Mouse (Mus musculus): ENCODE results near the gene Srebf2. TPM values are rescaled to one million over a fixed set of nuclear protein-coding genes. Genes with fewer than 3 reads are reported as not detected.
A peak's percentile ranks its signal among the peaks of the same experiment; 100 is the strongest.
"Not testable (repeated sequence)": the region's sequence is repeated elsewhere in the genome, so short reads cannot be mapped to it uniquely, and the experiment has no call there.

The Srebf2 gene
- total and polyA plus RNA-seq, 3 experiments: 22.4 to 45.3 (median 24.2) TPM

GRCm38 (mm10) chr15:82244115-82244804 lies 97.3 kb downstream of the Srebf2 start, which contains the start of gene Cenpm:
Cenpm (minus strand) TSS chr15:82244748.
- under 1% methylated on average over 65 of the region's 65 CpGs for WGBS
- H3K79me2 ChIP-seq (replicated peaks; ENCODE audit: control insufficient read depth, insufficient read depth, low read length): no peaks in the 10 kb centered on the region
- TF ChIP-seq POLR2A (IDR thresholded peaks at IDR 0.05; ENCODE audit: insufficient read depth, low read depth, low read length): no peak
- no peak for TF ChIP-seq EP300 (IDR thresholded peaks at IDR 0.05; ENCODE audit: insufficient read depth, low read depth, low read length)
- TF ChIP-seq CTCF (IDR thresholded peaks at IDR 0.05): 0 out of 2 replicates have a peak, but pooled peaks have one; percentile 8
- peak within 1 kb of the TSS; percentile 72 for H3K27ac ChIP-seq
- intact Hi-C loops (cut with DNase I): no loop called here
- no peaks in the 10 kb centered on the region for H3K27me3 ChIP-seq (ENCODE audit: control insufficient read depth, insufficient read depth, low read length)
- no peaks in the 10 kb centered on the region for H3K36me3 ChIP-seq (ENCODE audit: control insufficient read depth, insufficient read depth, low read length)
- peak within 1 kb of the TSS; percentile 85 for H3K9ac ChIP-seq (ENCODE audit: low read depth, low read length)
- DNase-seq: peak; percentile 94 to 95
- H3K4me3 ChIP-seq: peak within 1 kb of the TSS; percentile 71
- H3K4me1 ChIP-seq (ENCODE audit: control insufficient read depth, insufficient read depth, low read length): 0 out of 2 replicates have a peak, but pooled peaks cover 2% of the 10 kb centered on the region

- H3K9ac ChIP-seq (ENCODE audit: low read depth, low read length); H3K79me2 ChIP-seq (replicated peaks; ENCODE audit: control insufficient read depth, insufficient read depth, low read length); H3K27ac ChIP-seq; intact Hi-C loops (cut with DNase I); H3K27me3 ChIP-seq (ENCODE audit: control insufficient read depth, insufficient read depth, low read length); H3K4me1 ChIP-seq (ENCODE audit: control insufficient read depth, insufficient read depth, low read length); H3K36me3 ChIP-seq (ENCODE audit: control insufficient read depth, insufficient read depth, low read length); DNase-seq: not testable (repeated sequence)
- 23% methylated on average over 9 of the region's 9 CpGs for WGBS
- H3K4me3 ChIP-seq: peak overlapping the region; percentile 71
Observed at GRCm38 (mm10) chr15:82244805-82245161, 97.8 kb downstream of the Srebf2 start.

DNA sequence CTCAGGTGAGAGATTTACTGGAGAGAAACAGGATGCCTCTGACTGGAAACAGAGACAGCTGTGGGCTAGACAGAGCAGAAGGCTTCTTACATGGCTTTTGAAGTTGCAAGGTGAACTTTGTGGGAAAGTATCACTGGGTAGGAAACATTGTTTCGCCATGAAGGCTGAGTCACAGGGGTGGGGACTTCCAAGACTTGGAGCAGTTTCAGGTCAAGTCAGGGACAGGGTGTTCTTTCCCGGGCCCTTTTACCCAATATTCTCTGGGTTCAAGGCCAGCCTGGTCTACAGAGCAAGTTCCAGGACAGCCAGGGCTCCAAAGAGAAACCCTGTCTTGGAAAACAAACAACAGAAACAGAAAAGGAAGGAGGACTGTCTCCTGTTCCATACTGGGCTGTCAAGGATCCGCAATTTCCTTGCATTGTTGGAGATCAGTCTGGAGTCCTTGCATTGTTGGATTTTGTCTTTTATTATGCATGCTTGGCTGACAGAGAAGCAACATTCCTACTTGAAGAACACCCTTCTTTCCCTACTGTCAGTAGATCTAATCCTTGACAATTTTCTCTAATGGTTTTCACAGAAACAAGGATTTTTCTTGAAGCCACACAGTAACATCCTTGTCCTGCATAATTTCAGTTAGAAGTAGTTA lies 100.3 kb downstream of the Srebf2 start:
- H3K4me3 ChIP-seq: no peak overlapping the region
- 0 out of 2 replicates have a peak, but pooled peaks cover 2% of the 10 kb centered on the region for H3K4me1 ChIP-seq (ENCODE audit: control insufficient read depth, insufficient read depth, low read length)
- DNase-seq: no peak
- TF ChIP-seq CTCF (IDR thresholded peaks at IDR 0.05) (no peak), EP300 (IDR thresholded peaks at IDR 0.05; ENCODE audit: insufficient read depth, low read depth, low read length) (no peak), POLR2A (IDR thresholded peaks at IDR 0.05; ENCODE audit: insufficient read depth, low read depth, low read length) (no peak)
- no peaks in the 10 kb centered on the region for H3K27me3 ChIP-seq (ENCODE audit: control insufficient read depth, insufficient read depth, low read length)
- H3K9ac ChIP-seq (ENCODE audit: low read depth, low read length): no peak overlapping the region
- no peaks in the 10 kb centered on the region for H3K36me3 ChIP-seq (ENCODE audit: control insufficient read depth, insufficient read depth, low read length)
- intact Hi-C loops (cut with DNase I): no loop called here
- H3K79me2 ChIP-seq (replicated peaks; ENCODE audit: control insufficient read depth, insufficient read depth, low read length): no peaks in the 10 kb centered on the region
- 37% methylated on average over 3 of the region's 3 CpGs for WGBS
- no peak overlapping the region for H3K27ac ChIP-seq

GRCm38 (mm10) chr15:82251579-82251978 lies 104.6 kb downstream of the Srebf2 start:
- H3K79me2 ChIP-seq (replicated peaks; ENCODE audit: control insufficient read depth, insufficient read depth, low read length): no peaks in the 10 kb centered on the region
- DNase-seq: no peak
- TF ChIP-seq CTCF (IDR thresholded peaks at IDR 0.05) (peak; percentile 48), EP300 (IDR thresholded peaks at IDR 0.05; ENCODE audit: insufficient read depth, low read depth, low read length) (no peak), POLR2A (IDR thresholded peaks at IDR 0.05; ENCODE audit: insufficient read depth, low read depth, low read length) (no peak)
- WGBS: 94% methylated on average over 3 of the region's 3 CpGs
- H3K27me3 ChIP-seq (ENCODE audit: control insufficient read depth, insufficient read depth, low read length): no peaks in the 10 kb centered on the region
- H3K4me3 ChIP-seq: no peak overlapping the region
- intact Hi-C loops (cut with DNase I): no loop called here
- no peaks in the 10 kb centered on the region for H3K4me1 ChIP-seq (ENCODE audit: control insufficient read depth, insufficient read depth, low read length)
- H3K27ac ChIP-seq: no peak overlapping the region
- no peak overlapping the region for H3K9ac ChIP-seq (ENCODE audit: low read depth, low read length)
- H3K36me3 ChIP-seq (ENCODE audit: control insufficient read depth, insufficient read depth, low read length): no peaks in the 10 kb centered on the region

DNA sequence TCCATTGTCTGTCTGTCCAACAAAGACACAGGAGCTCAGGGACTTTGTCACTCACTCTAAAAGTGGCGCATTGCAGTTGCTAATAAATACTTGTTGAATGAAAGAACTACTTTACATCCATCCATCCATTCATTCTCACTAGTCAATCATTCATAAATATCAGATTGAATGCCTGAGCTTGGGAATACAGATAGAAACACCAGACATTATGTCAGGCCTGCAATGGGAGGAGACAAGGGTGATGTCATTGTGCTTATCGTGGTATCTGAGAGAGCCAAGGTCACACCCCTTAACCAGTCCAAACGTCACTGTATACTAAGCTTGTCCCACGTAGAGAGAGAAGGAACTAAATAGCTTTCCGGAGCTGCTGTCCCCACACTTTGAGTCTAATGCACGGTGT lies 105.1 kb downstream of the Srebf2 start, which contains the start of gene 1500009C09Rik:
Gene 1500009C09Rik (plus strand): TSS at position 301 of the 400 bp plus-strand sequence.
- Histone ChIP-seq H3K27ac (no peak within 1 kb of the TSS), H3K27me3 (ENCODE audit: control insufficient read depth, insufficient read depth, low read length) (no peaks in the 10 kb centered on the region), H3K4me3 (no peak within 1 kb of the TSS), H3K79me2 (replicated peaks; ENCODE audit: control insufficient read depth, insufficient read depth, low read length) (no peaks in the 10 kb centered on the region), H3K9ac (ENCODE audit: low read depth, low read length) (no peak within 1 kb of the TSS), H3K36me3 (ENCODE audit: control insufficient read depth, insufficient read depth, low read length) (no peaks in the 10 kb centered on the region), H3K4me1 (ENCODE audit: control insufficient read depth, insufficient read depth, low read length) (no peaks in the 10 kb centered on the region)
- intact Hi-C loops (cut with DNase I): no loop called here
- 66% methylated on average over 6 of the region's 6 CpGs for WGBS
- DNase-seq: no peak
- TF ChIP-seq EP300 (IDR thresholded peaks at IDR 0.05; ENCODE audit: insufficient read depth, low read depth, low read length) (no peak), CTCF (IDR thresholded peaks at IDR 0.05) (no peak)

Small RNAs within 50 kb of the gene (microRNA-seq; reads per million reads assigned to microRNA genes)
- 7.3 to 8.9 reads per million in 2 experiments for gene Mir33

Other genes with a start within 250 kb of the Srebf2 start
- 1 to 10 TPM; 5.9 to 8.1 TPM for gene Polr3h, start 220.9 kb upstream of the Srebf2 start, total RNA-seq (2021)
- 7.2 and 10.2 TPM in 2 replicates for gene Polr3h, start 220.9 kb upstream of the Srebf2 start, polyA plus RNA-seq (2012; rRNA removed)
- 10 to 100 TPM; 66.1 to 92.7 TPM for gene Csdc2, start 210.4 kb upstream of the Srebf2 start, total RNA-seq (2021)
- 85.7 and 111 TPM in 2 replicates for gene Csdc2, start 210.4 kb upstream of the Srebf2 start, polyA plus RNA-seq (2012; rRNA removed)
- gene Pmm1, start 186.3 kb upstream of the Srebf2 start, total RNA-seq (2021): 10 to 100 TPM; 22.0 to 26.7 TPM
- gene Pmm1, start 186.3 kb upstream of the Srebf2 start, polyA plus RNA-seq (2012; rRNA removed): 27.7 and 34.4 TPM in 2 replicates
- not detected for gene 1700029P11Rik, start 166.6 kb upstream of the Srebf2 start, total RNA-seq (2021)
- gene 1700029P11Rik, start 166.6 kb upstream of the Srebf2 start, polyA plus RNA-seq (2012; rRNA removed): not detected in 2 replicates
- gene Xrcc6, start 159.3 kb upstream of the Srebf2 start, total RNA-seq (2021): 10 to 100 TPM; 18.9 to 24.3 TPM
- 18.6 and 20.3 TPM in 2 replicates for gene Xrcc6, start 159.3 kb upstream of the Srebf2 start, polyA plus RNA-seq (2012; rRNA removed)
- 10 to 100 TPM; 21.4 to 27.7 TPM for gene Desi1, start 113.3 kb upstream of the Srebf2 start, total RNA-seq (2021)
- gene Desi1, start 113.3 kb upstream of the Srebf2 start, polyA plus RNA-seq (2012; rRNA removed): 20.1 and 23.1 TPM in 2 replicates
- gene Snu13, start 99.6 kb upstream of the Srebf2 start, total RNA-seq (2021): 10 to 100 TPM; 49.5 to 52.7 TPM
- 49.5 and 66.6 TPM in 2 replicates for gene Snu13, start 99.6 kb upstream of the Srebf2 start, polyA plus RNA-seq (2012; rRNA removed)
- gene 4930407I10Rik, start 88.0 kb upstream of the Srebf2 start, total RNA-seq (2021): not detected
- not detected in 2 replicates for gene 4930407I10Rik, start 88.0 kb upstream of the Srebf2 start, polyA plus RNA-seq (2012; rRNA removed)
- not detected for gene Mei1, start 77.2 kb upstream of the Srebf2 start, total RNA-seq (2021)
- gene Mei1, start 77.2 kb upstream of the Srebf2 start, polyA plus RNA-seq (2012; rRNA removed): not detected in 2 replicates
- 1 to 10 TPM; 3.9 to 4.0 TPM for gene Ccdc134, start 19.3 kb upstream of the Srebf2 start, total RNA-seq (2021)
- 4.8 and 6.6 TPM in 2 replicates for gene Ccdc134, start 19.3 kb upstream of the Srebf2 start, polyA plus RNA-seq (2012; rRNA removed)
- under 1 TPM; 0.13 to 0.23 TPM for gene Shisa8, start 65.6 kb downstream of the Srebf2 start, total RNA-seq (2021)
- 0.15 and 0.21 TPM in 2 replicates for gene Shisa8, start 65.6 kb downstream of the Srebf2 start, polyA plus RNA-seq (2012; rRNA removed)
- under 1 TPM; 0.16 to 0.18 TPM for gene Tnfrsf13c, start 77.2 kb downstream of the Srebf2 start, total RNA-seq (2021)
- 0.44 and 0.86 TPM in 2 replicates for gene Tnfrsf13c, start 77.2 kb downstream of the Srebf2 start, polyA plus RNA-seq (2012; rRNA removed)
- gene Cenpm, start 97.6 kb downstream of the Srebf2 start, total RNA-seq (2021): under 1 TPM; 0.39 to 0.42 TPM
- gene Cenpm, start 97.6 kb downstream of the Srebf2 start, polyA plus RNA-seq (2012; rRNA removed): 0.76 and 1.7 TPM in 2 replicates
- gene 1500009C09Rik, start 105.2 kb downstream of the Srebf2 start, total RNA-seq (2021): not detected
- gene 1500009C09Rik, start 105.2 kb downstream of the Srebf2 start, polyA plus RNA-seq (2012; rRNA removed): 0.08 TPM in 1 of 2 replicates, not detected in the other
- gene Sept3, start 127.7 kb downstream of the Srebf2 start, total RNA-seq (2021): under 1 TPM; 0.39 to 0.44 TPM
- 0.43 and 0.85 TPM in 2 replicates for gene Sept3, start 127.7 kb downstream of the Srebf2 start, polyA plus RNA-seq (2012; rRNA removed)
- not detected for gene Wbp2nl, start 151.8 kb downstream of the Srebf2 start, total RNA-seq (2021)
- gene Wbp2nl, start 151.8 kb downstream of the Srebf2 start, polyA plus RNA-seq (2012; rRNA removed): not detected in 2 replicates
- gene Naga, start 191.7 kb downstream of the Srebf2 start, total RNA-seq (2021): 10 to 100 TPM; 22.6 to 27.0 TPM
- gene Naga, start 191.7 kb downstream of the Srebf2 start, polyA plus RNA-seq (2012; rRNA removed): 48.3 and 54.3 TPM in 2 replicates
- 1 to 10 TPM in 1 of 2 experiments, under 1 TPM in 1; 0.70 to 1.2 TPM for gene Pheta2, start 191.8 kb downstream of the Srebf2 start, total RNA-seq (2021)
- 0.76 and 1.3 TPM in 2 replicates for gene Pheta2, start 191.8 kb downstream of the Srebf2 start, polyA plus RNA-seq (2012; rRNA removed)
- gene Smdt1, start 191.8 kb downstream of the Srebf2 start, total RNA-seq (2021): 100 to 1,000 TPM; 183 to 202 TPM
- 231 and 248 TPM in 2 replicates for gene Smdt1, start 191.8 kb downstream of the Srebf2 start, polyA plus RNA-seq (2012; rRNA removed)
- 100 to 1,000 TPM; 659 to 775 TPM for gene Ndufa6, start 207.1 kb downstream of the Srebf2 start, total RNA-seq (2021)
- gene Ndufa6, start 207.1 kb downstream of the Srebf2 start, polyA plus RNA-seq (2012; rRNA removed): 609 and 726 TPM in 2 replicates
- gene Cyp2d22, start 233.1 kb downstream of the Srebf2 start, total RNA-seq (2021): 10 to 100 TPM; 25.5 to 27.0 TPM
- 44.0 and 48.4 TPM in 2 replicates for gene Cyp2d22, start 233.1 kb downstream of the Srebf2 start, polyA plus RNA-seq (2012; rRNA removed)
- gene Cyp2d11, start 246.8 kb downstream of the Srebf2 start, total RNA-seq (2021): under 1 TPM in 1 of 2 experiments, not detected in 1; 0.18 TPM
- gene Cyp2d11, start 246.8 kb downstream of the Srebf2 start, polyA plus RNA-seq (2012; rRNA removed): not detected in 2 replicates